Mouse (Mus musculus): ENCODE measurements at regions not wholly inside any gene's neighbourhood (a gene's known extent, or its start where the extent isn't known, plus 50 kb on each side); places are given as distances from the start of the nearest gene placed in this dataset.

GRCm38 (mm10) chr10:60925644-60926043, 94.3 kb upstream of the Unc5b start:
- Histone ChIP-seq H3K27me3 (replicated peaks) (peaks cover 92% of the 10 kb centered on the region), H3K9ac (ENCODE audit: insufficient read depth, low read depth) (no peak overlapping the region), H3K27ac (ENCODE audit: insufficient read depth, low read depth) (no peak overlapping the region), H3K79me2 (replicated peaks; ENCODE audit: control insufficient read depth, extremely low read depth, insufficient read depth, poor library complexity, severe bottlenecking) (no peaks in the 10 kb centered on the region), H3K4me1 (ENCODE audit: control insufficient read depth in 1 of 2, insufficient read depth in 2 of 2) (no peaks in the 10 kb centered on the region), H3K9me3 (replicated peaks; ENCODE audit: low read length) (no peaks in the 10 kb centered on the region), H3K36me3 (replicated peaks in 1 of 2; ENCODE audit: control insufficient read depth in 1 of 2, insufficient read depth in 1 of 2, low read length in 1 of 2) (no peaks in the 10 kb centered on the region), H3K4me2 (ENCODE audit: insufficient read depth, low read depth, poor library complexity, severe bottlenecking) (no peak overlapping the region), H3K4me3 (replicated peaks in 1 of 3; ENCODE audit: low read depth in 2 of 3, low read length in 2 of 3, poor library complexity in 1 of 3) (no peak overlapping the region)
- dilution Hi-C loops (cut with MboI; ENCODE audit: extremely low pct_ligation_motif_present, extremely low pct_unique_long_range_greater_than_20kb, low sequenced_read_pairs) (no loop called here), in situ Hi-C loops (cut with MboI; ENCODE audit: low pct_ligation_motif_present, low pct_unique_long_range_greater_than_20kb, low sequenced_read_pairs) (no loop called here)
- no peak for DNase-seq (ENCODE audit: extremely low read depth)
- TF ChIP-seq MYC (IDR thresholded peaks at IDR 0.05; ENCODE audit: low read depth, low read length), result no peak
- no peak for TF ChIP-seq JUND (conservative IDR thresholded peaks at IDR 0.05; ENCODE audit: low read depth, low read length)
- no peak for TF ChIP-seq USF2 (conservative IDR thresholded peaks at IDR 0.05; ENCODE audit: low read depth, low read length)
- TF ChIP-seq POLR2AphosphoS2 (IDR thresholded peaks at IDR 0.05; ENCODE audit: low read depth, low read length), result no peak
- no peak for TF ChIP-seq NELFE (IDR thresholded peaks at IDR 0.05; ENCODE audit: low read depth, low read length)
- TF ChIP-seq E2F4 (IDR thresholded peaks at IDR 0.05; ENCODE audit: insufficient replicate concordance, low read depth, low read length), result no peak
- TF ChIP-seq ZC3H11A (IDR thresholded peaks at IDR 0.05; ENCODE audit: low read depth, low read length), result no peak

GRCm38 (mm10) chr10:60925198-60925597, 93.8 kb upstream of the Unc5b start:
- H3K27me3 ChIP-seq (replicated peaks), result peaks cover 94% of the 10 kb centered on the region
- no peaks in the 10 kb centered on the region for H3K4me1 ChIP-seq (ENCODE audit: control insufficient read depth in 1 of 2, insufficient read depth in 2 of 2)
- H3K4me2 ChIP-seq (ENCODE audit: insufficient read depth, low read depth, poor library complexity, severe bottlenecking), result no peak overlapping the region
- no peak overlapping the region for H3K9ac ChIP-seq (ENCODE audit: insufficient read depth, low read depth)
- in situ Hi-C loops (cut with MboI; ENCODE audit: low pct_ligation_motif_present, low pct_unique_long_range_greater_than_20kb, low sequenced_read_pairs), result no loop called here
- dilution Hi-C loops (cut with MboI; ENCODE audit: extremely low pct_ligation_motif_present, extremely low pct_unique_long_range_greater_than_20kb, low sequenced_read_pairs), result no loop called here
- H3K9me3 ChIP-seq (replicated peaks; ENCODE audit: low read length), result no peaks in the 10 kb centered on the region
- DNase-seq (ENCODE audit: extremely low read depth), result no peak
- H3K79me2 ChIP-seq (replicated peaks; ENCODE audit: control insufficient read depth, extremely low read depth, insufficient read depth, poor library complexity, severe bottlenecking), result no peaks in the 10 kb centered on the region
- TF ChIP-seq CTCF (conservative IDR thresholded peaks at IDR 0.05 in 1 of 2, IDR thresholded peaks at IDR 0.05 in 1 of 2; ENCODE audit: low read depth in 2 of 2, low read length in 2 of 2) (no peak), CHD1 (IDR thresholded peaks at IDR 0.05; ENCODE audit: low read depth, low read length) (no peak), MAFK (IDR thresholded peaks at IDR 0.05; ENCODE audit: insufficient replicate concordance, low read length) (no peak), USF2 (conservative IDR thresholded peaks at IDR 0.05; ENCODE audit: low read depth, low read length) (no peak)
- H3K36me3 ChIP-seq (replicated peaks in 1 of 2; ENCODE audit: control insufficient read depth in 1 of 2, insufficient read depth in 1 of 2, low read length in 1 of 2), result no peaks in the 10 kb centered on the region
- no peak overlapping the region for H3K27ac ChIP-seq (ENCODE audit: insufficient read depth, low read depth)
- H3K4me3 ChIP-seq (replicated peaks in 1 of 3; ENCODE audit: low read depth in 2 of 3, low read length in 2 of 3, poor library complexity in 1 of 3), result no peak overlapping the region

- no peaks in the 10 kb centered on the region for H3K36me3 ChIP-seq (replicated peaks in 1 of 2; ENCODE audit: control insufficient read depth in 1 of 2, insufficient read depth in 1 of 2, low read length in 1 of 2)
- H3K9me3 ChIP-seq (replicated peaks; ENCODE audit: low read length), result no peaks in the 10 kb centered on the region
- H3K79me2 ChIP-seq (replicated peaks; ENCODE audit: control insufficient read depth, extremely low read depth, insufficient read depth, poor library complexity, severe bottlenecking), result no peaks in the 10 kb centered on the region
- no peak overlapping the region for H3K4me2 ChIP-seq (ENCODE audit: insufficient read depth, low read depth, poor library complexity, severe bottlenecking)
- TF ChIP-seq MYC (IDR thresholded peaks at IDR 0.05; ENCODE audit: low read depth, low read length) (no peak), NRF1 (IDR thresholded peaks at IDR 0.05; ENCODE audit: low read depth, low read length) (no peak), EP300 (IDR thresholded peaks at IDR 0.05; ENCODE audit: low read length) (no peak), JUN (IDR thresholded peaks at IDR 0.05; ENCODE audit: insufficient read depth, low read depth, low read length) (no peak), POLR2A (IDR thresholded peaks at IDR 0.05; ENCODE audit: low read depth, low read length) (no peak), IRF4 (IDR thresholded peaks at IDR 0.05; ENCODE audit: low read depth, low read length) (no peak), ZKSCAN1 (IDR thresholded peaks at IDR 0.05; ENCODE audit: borderline replicate concordance, low read depth, low read length) (no peak), NELFE (IDR thresholded peaks at IDR 0.05; ENCODE audit: low read depth, low read length) (no peak), PAX5 (IDR thresholded peaks at IDR 0.05; ENCODE audit: low read length) (no peak), ZMIZ1 (IDR thresholded peaks at IDR 0.05; ENCODE audit: low read depth, low read length) (no peak), CHD2 (IDR thresholded peaks at IDR 0.05; ENCODE audit: low read length) (no peak), POLR2AphosphoS2 (IDR thresholded peaks at IDR 0.05; ENCODE audit: low read depth, low read length) (no peak), UBTF (IDR thresholded peaks at IDR 0.05; ENCODE audit: low read depth, low read length) (no peak), SMC3 (IDR thresholded peaks at IDR 0.05; ENCODE audit: low read depth, low read length) (no peak), MAFK (IDR thresholded peaks at IDR 0.05; ENCODE audit: insufficient replicate concordance, low read length) (no peak), CHD1 (IDR thresholded peaks at IDR 0.05; ENCODE audit: low read depth, low read length) (no peak), ELF1 (IDR thresholded peaks at IDR 0.05; ENCODE audit: low read depth, low read length) (no peak), MAX (IDR thresholded peaks at IDR 0.05; ENCODE audit: low read length) (no peak), ETS1 (conservative IDR thresholded peaks at IDR 0.05; ENCODE audit: low read depth, low read length) (no peak)
- no peaks in the 10 kb centered on the region for H3K4me1 ChIP-seq (ENCODE audit: control insufficient read depth in 1 of 2, insufficient read depth in 2 of 2)
- no peak overlapping the region for H3K27ac ChIP-seq (ENCODE audit: insufficient read depth, low read depth)
- in situ Hi-C loops (cut with MboI; ENCODE audit: low pct_ligation_motif_present, low pct_unique_long_range_greater_than_20kb, low sequenced_read_pairs), result no loop called here
- dilution Hi-C loops (cut with MboI; ENCODE audit: extremely low pct_ligation_motif_present, extremely low pct_unique_long_range_greater_than_20kb, low sequenced_read_pairs), result no loop called here
- peaks cover 92% of the 10 kb centered on the region for H3K27me3 ChIP-seq (replicated peaks)
- no peak overlapping the region for H3K4me3 ChIP-seq (replicated peaks in 1 of 3; ENCODE audit: low read depth in 2 of 3, low read length in 2 of 3, poor library complexity in 1 of 3)
- no peak overlapping the region for H3K9ac ChIP-seq (ENCODE audit: insufficient read depth, low read depth)
- no peak for DNase-seq (ENCODE audit: extremely low read depth)
These were observed 92.4 kb upstream of the Unc5b start for GRCm38 (mm10) chr10:60923806-60924205.

All from CH12.LX (cell line).